Mouse (Mus musculus): ENCODE results near the gene Hmga1.

DNA sequence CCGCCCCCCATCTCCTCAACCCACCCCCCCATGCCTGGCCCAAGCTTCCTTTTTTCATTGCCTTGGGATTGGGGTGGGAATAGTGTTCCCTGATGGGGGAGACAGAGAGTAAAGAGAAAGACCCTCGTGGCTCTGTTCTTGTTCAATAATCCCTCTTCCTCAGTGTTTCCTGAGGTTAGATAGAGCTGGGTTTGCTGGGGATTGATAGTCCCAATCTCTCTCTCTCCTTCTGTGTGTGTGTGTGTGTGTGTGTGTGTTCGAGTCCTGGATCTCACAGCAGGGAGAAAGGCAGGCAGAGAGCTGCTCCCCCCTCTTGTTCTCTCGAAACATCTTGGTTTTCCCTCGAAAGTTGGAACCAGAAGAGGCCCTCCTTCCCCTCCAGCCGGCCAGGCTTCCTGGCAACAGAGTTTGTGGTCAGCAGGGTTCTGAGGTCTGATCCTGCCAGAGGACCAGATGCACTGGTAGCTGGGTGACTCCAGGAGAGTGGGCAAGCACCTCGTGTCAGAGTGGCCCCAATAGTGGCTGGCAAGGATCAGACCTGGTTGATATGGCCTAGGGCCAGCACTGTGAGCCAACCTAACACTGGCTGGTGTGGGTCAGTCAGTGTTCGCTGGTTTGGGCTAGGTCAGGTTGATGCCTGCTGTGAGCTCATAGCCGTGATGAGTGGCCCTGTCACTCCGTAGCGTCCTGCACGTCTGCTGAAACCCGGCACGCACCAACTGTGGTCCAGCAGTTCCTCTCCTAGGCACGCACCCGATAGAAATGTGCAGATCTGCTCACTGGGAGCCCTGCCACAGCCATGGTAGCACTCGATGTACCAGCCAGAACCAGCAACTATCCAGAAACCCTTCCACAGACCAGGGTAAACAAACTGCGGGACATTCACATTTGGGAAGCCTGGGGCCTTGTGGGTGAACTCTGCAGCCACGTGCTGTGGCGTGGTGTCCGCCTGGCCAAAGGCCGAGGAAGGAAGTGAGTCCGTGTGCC, 3.8 kb upstream of the Hmga1 start:
- TF ChIP-seq CTCF (IDR thresholded peaks at IDR 0.05; ENCODE audit: control insufficient read depth, insufficient read depth, insufficient read length) (no peak), MYOD1 (IDR thresholded peaks at IDR 0.05; ENCODE audit: control insufficient read depth, insufficient read length, low read depth) (no peak), MAX (IDR thresholded peaks at IDR 0.05) (no peak), USF1 (IDR thresholded peaks at IDR 0.05; ENCODE audit: low read depth) (no peak), CEBPB (IDR thresholded peaks at IDR 0.05; ENCODE audit: low read depth) (no peak), MYOG (IDR thresholded peaks at IDR 0.05; ENCODE audit: control insufficient read depth, extremely low read depth, insufficient read length) (no peak), FOSL1 (IDR thresholded peaks at IDR 0.05; ENCODE audit: insufficient read depth, low read length, poor library complexity, severe bottlenecking) (no peak)

All from C2C12 (cell line).